ENCODE assay signal across 8 mouse cellular contexts in the genomic region with DNA sequence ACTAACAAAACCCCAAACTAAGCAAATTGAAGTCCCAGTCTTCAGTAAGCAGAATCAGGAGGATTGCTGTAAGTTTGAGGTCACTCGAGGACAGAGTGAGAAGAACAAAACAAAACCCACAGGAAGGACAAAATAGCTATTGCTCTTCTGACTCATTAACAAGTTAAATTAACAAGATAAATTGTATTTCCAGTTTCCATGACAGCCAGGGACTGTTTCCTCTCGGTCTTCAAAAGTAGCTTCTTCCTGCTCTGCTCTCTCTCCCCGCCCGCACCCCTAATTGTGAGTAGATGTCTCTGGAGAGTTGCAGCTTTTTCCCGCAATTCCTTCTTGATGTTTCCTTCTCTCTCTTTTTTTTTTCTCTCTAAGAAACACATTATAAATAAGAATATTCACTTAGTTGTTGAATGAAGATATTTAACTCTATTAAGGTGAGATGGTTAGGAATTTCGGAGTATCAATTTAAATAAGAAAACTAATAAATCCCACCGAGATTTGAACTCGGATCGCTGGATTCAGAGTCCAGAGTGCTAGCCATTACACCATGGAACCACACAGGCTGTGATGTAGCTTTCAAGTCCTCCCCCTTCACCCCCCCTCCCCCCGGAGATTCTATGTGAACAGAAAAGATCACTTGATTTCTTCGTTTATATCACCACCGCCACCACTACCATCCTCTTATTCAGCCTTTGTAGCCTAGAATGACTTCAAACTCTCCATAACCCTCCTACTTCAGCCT. TPM values are rescaled to one million over a fixed set of nuclear protein-coding genes. Genes with fewer than 3 reads are reported as not detected.
A peak's percentile ranks its signal among the peaks of the same experiment; 100 is the strongest.
DNase-seq lines count a peak whose midpoint lies in the region; ATAC-seq and TF ChIP-seq lines count a peak whose summit lies in the region.

No protein-coding gene starts in this region.

- H3K36me3 ChIP-seq in heart, embryonic 11.5 days (ENCODE audit: control insufficient read depth, insufficient read depth, low read length) = no peaks in the 10 kb centered on the region
- H3K36me3 ChIP-seq in MEL (ENCODE audit: control insufficient read depth in 1 of 2, insufficient read depth in 2 of 2, low read length in 2 of 2) = peaks cover 0 to 11% of the 10 kb centered on the region in 2 experiments; a peak in 2 of 4 replicates
- no peaks in the 10 kb centered on the region for H3K36me3 ChIP-seq in forebrain, postnatal 0 days (ENCODE audit: insufficient read depth)
- no peaks in the 10 kb centered on the region for H3K36me3 ChIP-seq in liver, postnatal 0 days (replicated peaks; ENCODE audit: insufficient read depth, low read length)

- H3K4me3 ChIP-seq in heart, embryonic 11.5 days (ENCODE audit: low read depth, low read length) = peak overlapping the region; percentile 57
- peak overlapping the region; percentile 57 to 72 for H3K4me3 ChIP-seq in MEL (ENCODE audit: control insufficient read depth in 1 of 2, insufficient read depth in 1 of 2, low read depth in 2 of 2, low read length in 2 of 2)
- peak overlapping the region; percentile 16 for H3K4me3 ChIP-seq in forebrain, postnatal 0 days (ENCODE audit: low read depth, low read length)
- peak overlapping the region; percentile 44 for H3K4me3 ChIP-seq in liver, postnatal 0 days (ENCODE audit: low read depth, low read length)

- no peak for ATAC-seq in heart, embryonic 11.5 days (replicated peaks; ENCODE audit: insufficient number of reproducible peaks, low FRiP score, low TSS enrichment)
- no peak; the same call in 1 of the 2 replicates for ATAC-seq in forebrain, postnatal 0 days
- no peak for ATAC-seq in liver, postnatal 0 days

- no peak overlapping the region for H3K9ac ChIP-seq in heart, embryonic 11.5 days (ENCODE audit: low read depth, low read length)
- H3K9ac ChIP-seq in MEL (ENCODE audit: control insufficient read depth, low read depth, low read length, poor library complexity, severe bottlenecking) = peak overlapping the region; percentile 44
- no peak overlapping the region for H3K9ac ChIP-seq in forebrain, postnatal 0 days
- H3K9ac ChIP-seq in liver, postnatal 0 days (replicated peaks) = no peak overlapping the region

- intact Hi-C loops in heart, postnatal 14 days (cut with DNase I) = loop anchor here (2.0 kb wide), 1 partner anchor 21 kb away; no protein-coding TSS in a partner anchor

- no peak for TF ChIP-seq CTCF in MEL (IDR thresholded peaks at IDR 0.05 in 2 of 3, conservative IDR thresholded peaks at IDR 0.05 in 1 of 3; ENCODE audit: control insufficient read depth in 1 of 3, insufficient read depth in 1 of 3, low read depth in 2 of 3, low read length in 3 of 3, poor library complexity in 1 of 3, severe bottlenecking in 1 of 3)
- no peak for TF ChIP-seq CTCF in forebrain, postnatal 0 days (IDR thresholded peaks at IDR 0.05; ENCODE audit: low read depth)
- no peak for TF ChIP-seq CTCF in liver, postnatal 0 days (IDR thresholded peaks at IDR 0.05; ENCODE audit: low read depth)

- 0 out of 2 replicates have a peak, but pooled peaks cover 2% of the 10 kb centered on the region for H3K9me3 ChIP-seq in heart, embryonic 11.5 days (replicated peaks; ENCODE audit: control insufficient read depth, low read length)
- H3K9me3 ChIP-seq in MEL (replicated peaks; ENCODE audit: insufficient read depth, low read length) = no peaks in the 10 kb centered on the region
- no peaks in the 10 kb centered on the region for H3K9me3 ChIP-seq in forebrain, postnatal 0 days (ENCODE audit: low read length)
- no peaks in the 10 kb centered on the region for H3K9me3 ChIP-seq in liver, postnatal 0 days (ENCODE audit: low read length)

- no peak for TF ChIP-seq EP300 in MEL (IDR thresholded peaks at IDR 0.05; ENCODE audit: low read depth in 1 of 2, low read length in 2 of 2)
- no peak for TF ChIP-seq EP300 in liver, postnatal 0 days (IDR thresholded peaks at IDR 0.05; ENCODE audit: low read depth)

- no peak overlapping the region for H3K27ac ChIP-seq in heart, embryonic 11.5 days (ENCODE audit: low read depth, low read length)
- no peak overlapping the region for H3K27ac ChIP-seq in MEL (ENCODE audit: control insufficient read depth, low read depth, low read length)
- H3K27ac ChIP-seq in forebrain, postnatal 0 days (ENCODE audit: low read depth, low read length) = no peak overlapping the region
- H3K27ac ChIP-seq in liver, postnatal 0 days (ENCODE audit: low read depth) = no peak overlapping the region

- TF ChIP-seq RAD21 in MEL (IDR thresholded peaks at IDR 0.05; ENCODE audit: low read depth, low read length) = no peak

- H3K27me3 ChIP-seq in heart, embryonic 11.5 days (ENCODE audit: control insufficient read depth, insufficient read depth, low read length) = peaks cover 43% of the 10 kb centered on the region
- H3K27me3 ChIP-seq in MEL (ENCODE audit: control insufficient read depth in 1 of 2, insufficient read depth in 2 of 2, low read length in 2 of 2) = peaks cover 2 to 6% of the 10 kb centered on the region in 2 experiments; a peak in 3 of 4 replicates
- H3K27me3 ChIP-seq in forebrain, postnatal 0 days (ENCODE audit: insufficient read depth, low read length) = peaks cover 69% of the 10 kb centered on the region
- peaks cover 65% of the 10 kb centered on the region for H3K27me3 ChIP-seq in liver, postnatal 0 days (ENCODE audit: insufficient read depth, low read length)

- peak overlapping the region; percentile 79 for H3K4me2 ChIP-seq in heart, embryonic 11.5 days
- H3K4me2 ChIP-seq in forebrain, postnatal 0 days (ENCODE audit: low read depth) = peak overlapping the region; percentile 23; the same call in 1 of the 2 replicates
- H3K4me2 ChIP-seq in liver, postnatal 0 days (ENCODE audit: low read depth, low read length) = peak overlapping the region; percentile 66

- no peak for TF ChIP-seq POLR2A in MEL (IDR thresholded peaks at IDR 0.05; ENCODE audit: control insufficient read depth in 1 of 2, insufficient read depth in 1 of 2, low read depth in 1 of 2, low read length in 2 of 2, poor library complexity in 1 of 2)

- no peak for DNase-seq in heart, postnatal 14 days
- peak; percentile 83 for DNase-seq in MEL (ENCODE audit: low read depth, low spot score)
- peak; percentile 53 for DNase-seq in forebrain, postnatal 0 days
- peak; percentile 59 for DNase-seq in liver, postnatal 0 days
- DNase-seq in yolk sac, embryonic 10.5 days (ENCODE audit: low spot score) = peak; percentile 79
- DNase-seq in cerebellum, adult 9-10 months = no peak
- no peak for DNase-seq in adrenal gland, adult 8-10 months

- 2% methylated on average over 12 of the region's 12 CpGs for WGBS in heart, embryonic 11.5 days (ENCODE audit: insufficient replicate concordance)
- 3% methylated on average over 12 of the region's 12 CpGs for WGBS in forebrain, postnatal 0 days
- 3% methylated on average over 12 of the region's 12 CpGs for WGBS in liver, postnatal 0 days (ENCODE audit: insufficient replicate concordance)

- H3K4me1 ChIP-seq in heart, embryonic 11.5 days (ENCODE audit: control insufficient read depth, insufficient read depth, low read length) = no peaks in the 10 kb centered on the region
- peaks cover 0 to 12% of the 10 kb centered on the region in 2 experiments; a peak in 1 of 4 replicates for H3K4me1 ChIP-seq in MEL (ENCODE audit: control insufficient read depth in 1 of 2, insufficient read depth in 2 of 2, low read length in 2 of 2)
- 0 out of 2 replicates have a peak, but pooled peaks cover 3% of the 10 kb centered on the region for H3K4me1 ChIP-seq in forebrain, postnatal 0 days (ENCODE audit: insufficient read depth)
- peaks cover 20% of the 10 kb centered on the region for H3K4me1 ChIP-seq in liver, postnatal 0 days (ENCODE audit: insufficient read depth)

- H3K79me2 ChIP-seq in MEL (ENCODE audit: control insufficient read depth, insufficient read depth, low read length, poor library complexity) = no peaks in the 10 kb centered on the region

RNA-seq across cellular contexts. Expression of a gene that starts 13.3 kb away (rescaled TPM):
- 0.24 and 0.66 TPM in 2 replicates for polyA plus RNA-seq in heart, embryonic 11.5 days (2014; fragmentation: Nextera tagmentation; extraction: Ambion mirVana)
- 10 to 100 TPM in 1 of 2 experiments, not detected in 1; 11.6 TPM for total RNA-seq in heart, postnatal 14 days (2021)
- total RNA-seq in MEL (2012; rRNA removed) = not detected in 2 replicates
- polyA plus RNA-seq in MEL (2012; ENCODE audit: insufficient read depth in 1 of 2, insufficient read length in 2 of 2, low read depth in 1 of 2, low replicate concordance in 2 of 2, missing spikeins in 1 of 2) = under 1 TPM in 1 of 2 experiments, not detected in 1; 0.47 TPM
- total RNA-seq in forebrain, postnatal 0 days (2014; rRNA removed) = not detected in 2 replicates
- polyA plus RNA-seq in forebrain, postnatal 0 days (2015; fragmentation: Nextera tagmentation; extraction: Ambion mirVana) = not detected in 2 replicates
- polyA plus RNA-seq in liver, postnatal 0 days (2015; fragmentation: Nextera tagmentation; extraction: Ambion mirVana) = 0.92 and 1.1 TPM in 2 replicates
- total RNA-seq in adrenal gland, adult 8-10 months (2022) = under 1 TPM in 2 of 4 experiments, not detected in 2; 0.63 to 0.70 TPM

RNA-seq across cellular contexts. Expression of a gene that starts 15.3 kb away (rescaled TPM):
- polyA plus RNA-seq in heart, embryonic 11.5 days (2014; fragmentation: Nextera tagmentation; extraction: Ambion mirVana) = not detected in 2 replicates
- total RNA-seq in heart, postnatal 14 days (2021) = not detected
- not detected in 2 replicates for total RNA-seq in MEL (2012; rRNA removed)
- not detected for polyA plus RNA-seq in MEL (2012; ENCODE audit: insufficient read depth in 1 of 2, insufficient read length in 2 of 2, low read depth in 1 of 2, low replicate concordance in 2 of 2, missing spikeins in 1 of 2)
- total RNA-seq in forebrain, postnatal 0 days (2014; rRNA removed) = 0.38 TPM in 1 of 2 replicates, not detected in the other
- polyA plus RNA-seq in forebrain, postnatal 0 days (2015; fragmentation: Nextera tagmentation; extraction: Ambion mirVana) = not detected in 2 replicates
- not detected in 2 replicates for polyA plus RNA-seq in liver, postnatal 0 days (2015; fragmentation: Nextera tagmentation; extraction: Ambion mirVana)
- total RNA-seq in adrenal gland, adult 8-10 months (2022) = not detected

RNA-seq across cellular contexts. Expression of a gene that starts 39.1 kb away (rescaled TPM):
- 10.1 TPM in 1 of 2 replicates, not detected in the other for polyA plus RNA-seq in heart, embryonic 11.5 days (2014; fragmentation: Nextera tagmentation; extraction: Ambion mirVana)
- total RNA-seq in heart, postnatal 14 days (2021) = 100 to 1,000 TPM in 1 of 2 experiments, 10 to 100 TPM in 1; 69.3 to 132 TPM
- 1,264 and 1,284 TPM in 2 replicates for total RNA-seq in MEL (2012; rRNA removed)
- 1 to 10 TPM in 1 of 2 experiments, not detected in 1; 3.7 TPM for polyA plus RNA-seq in MEL (2012; ENCODE audit: insufficient read depth in 1 of 2, insufficient read length in 2 of 2, low read depth in 1 of 2, low replicate concordance in 2 of 2, missing spikeins in 1 of 2)
- total RNA-seq in forebrain, postnatal 0 days (2014; rRNA removed) = 9.2 and 47.2 TPM in 2 replicates
- polyA plus RNA-seq in forebrain, postnatal 0 days (2015; fragmentation: Nextera tagmentation; extraction: Ambion mirVana) = 1.6 and 1.9 TPM in 2 replicates
- 8.6 and 9.9 TPM in 2 replicates for polyA plus RNA-seq in liver, postnatal 0 days (2015; fragmentation: Nextera tagmentation; extraction: Ambion mirVana)
- total RNA-seq in adrenal gland, adult 8-10 months (2022) = 10 to 100 TPM in 2 of 4 experiments, 1 to 10 TPM in 1, not detected in 1; 6.0 to 18.5 (median 12.6) TPM

RNA-seq across cellular contexts. Expression of a gene that starts 39.4 kb away (rescaled TPM):
- 2.2 and 3.9 TPM in 2 replicates for polyA plus RNA-seq in heart, embryonic 11.5 days (2014; fragmentation: Nextera tagmentation; extraction: Ambion mirVana)
- 100 to 1,000 TPM in 1 of 2 experiments, 10 to 100 TPM in 1; 67.9 to 160 TPM for total RNA-seq in heart, postnatal 14 days (2021)
- total RNA-seq in MEL (2012; rRNA removed) = 2,495 and 3,316 TPM in 2 replicates
- polyA plus RNA-seq in MEL (2012; ENCODE audit: insufficient read depth in 1 of 2, insufficient read length in 2 of 2, low read depth in 1 of 2, low replicate concordance in 2 of 2, missing spikeins in 1 of 2) = 1 to 10 TPM in 1 of 2 experiments, not detected in 1; 5.7 TPM
- total RNA-seq in forebrain, postnatal 0 days (2014; rRNA removed) = 233 and 262 TPM in 2 replicates
- polyA plus RNA-seq in forebrain, postnatal 0 days (2015; fragmentation: Nextera tagmentation; extraction: Ambion mirVana) = 0.40 TPM in 1 of 2 replicates, not detected in the other
- polyA plus RNA-seq in liver, postnatal 0 days (2015; fragmentation: Nextera tagmentation; extraction: Ambion mirVana) = 1.7 and 2.2 TPM in 2 replicates
- total RNA-seq in adrenal gland, adult 8-10 months (2022) = 10 to 100 TPM; 22.5 to 31.6 (median 25.4) TPM

RNA-seq across cellular contexts. Expression of a gene that starts 44.9 kb away (rescaled TPM):
- polyA plus RNA-seq in heart, embryonic 11.5 days (2014; fragmentation: Nextera tagmentation; extraction: Ambion mirVana) = 12.1 and 15.7 TPM in 2 replicates
- total RNA-seq in heart, postnatal 14 days (2021) = 10 to 100 TPM; 29.6 to 55.4 TPM
- total RNA-seq in MEL (2012; rRNA removed) = 1,065 and 1,370 TPM in 2 replicates
- 10 to 100 TPM in 1 of 2 experiments, not detected in 1; 10.4 TPM for polyA plus RNA-seq in MEL (2012; ENCODE audit: insufficient read depth in 1 of 2, insufficient read length in 2 of 2, low read depth in 1 of 2, low replicate concordance in 2 of 2, missing spikeins in 1 of 2)
- total RNA-seq in forebrain, postnatal 0 days (2014; rRNA removed) = 26.4 and 44.9 TPM in 2 replicates
- polyA plus RNA-seq in forebrain, postnatal 0 days (2015; fragmentation: Nextera tagmentation; extraction: Ambion mirVana) = 4.2 and 5.8 TPM in 2 replicates
- 18.0 and 18.3 TPM in 2 replicates for polyA plus RNA-seq in liver, postnatal 0 days (2015; fragmentation: Nextera tagmentation; extraction: Ambion mirVana)
- total RNA-seq in adrenal gland, adult 8-10 months (2022) = 10 to 100 TPM; 42.6 to 80.0 (median 56.7) TPM

Comparison
In these comparisons a context has a peak if more than half of its experiments do, and no peak if none do; other contexts are left out.
1. H3K4me2 ChIP-seq: peak in every context shown above with its lines; median percentile 79 in heart, embryonic 11.5 days; 66 in liver, postnatal 0 days; 23 in forebrain, postnatal 0 days.
2. DNase-seq: peak in MEL (single experiment), forebrain, postnatal 0 days (single experiment), liver, postnatal 0 days (single experiment) and yolk sac, embryonic 10.5 days (single experiment); none in heart, postnatal 14 days (0 of 2), cerebellum, adult 9-10 months (single experiment) and adrenal gland, adult 8-10 months (single experiment).
3. Peak in every context shown above with its lines, with median percentiles within 50 percentile points of each other: H3K4me3 ChIP-seq.